In the genomic region with DNA sequence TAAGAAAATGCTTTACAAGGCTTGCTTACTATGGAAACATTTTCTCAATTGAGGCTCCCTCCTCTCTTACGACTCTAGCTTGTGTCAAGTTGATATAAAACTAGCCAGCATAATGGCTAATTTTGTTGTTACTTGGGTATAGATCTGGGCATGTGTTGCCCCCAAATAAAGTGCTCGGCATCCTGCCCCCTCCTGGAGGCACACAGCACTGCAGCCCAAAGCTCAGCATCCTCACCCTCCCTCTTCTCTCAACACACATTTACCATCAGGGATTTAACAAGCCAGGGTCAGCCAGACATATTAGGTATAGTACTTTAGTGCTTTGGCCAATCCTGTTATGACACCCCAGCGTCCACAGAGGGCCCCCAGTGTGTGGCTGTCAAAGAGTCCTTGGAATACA, we compare ENCODE assay signal across 10 mouse cellular contexts. TPM values are rescaled to one million over a fixed set of nuclear protein-coding genes. Genes with fewer than 3 reads are reported as not detected.
A peak's percentile ranks its signal among the peaks of the same experiment; 100 is the strongest.
DNase-seq lines count a peak whose midpoint lies in the region; ATAC-seq and TF ChIP-seq lines count a peak whose summit lies in the region.
"Had no signal": no experiment of that assay in that cellular context is flagged by ENCODE, and none has a peak within 500 bp of the region (broad histone marks: within the 10 kb centered on the region; RNA-seq: fewer than 3 reads in every experiment).

No protein-coding gene starts in this region.

- TF ChIP-seq CTCF in Patski (IDR thresholded peaks at IDR 0.05): peak; percentile 68

- no peaks in the 10 kb centered on the region for H3K27me3 ChIP-seq in embryonic facial prominence, embryonic 11.5 days (ENCODE audit: control insufficient read depth, insufficient read depth, low read length)
- peaks cover 36% of the 10 kb centered on the region for H3K27me3 ChIP-seq in embryonic facial prominence, embryonic 10.5 days (replicated peaks; ENCODE audit: low read depth, poor library complexity, severe bottlenecking)
- H3K27me3 ChIP-seq in liver, embryonic 11.5 days (replicated peaks; ENCODE audit: control insufficient read depth, insufficient read depth, low read length): peaks cover 23% of the 10 kb centered on the region
- no peaks in the 10 kb centered on the region for H3K27me3 ChIP-seq in Patski
- peaks cover 7% of the 10 kb centered on the region; the same call in 1 of the 2 replicates for H3K27me3 ChIP-seq in midbrain, embryonic 15.5 days (replicated peaks)

- H3K9ac ChIP-seq in embryonic facial prominence, embryonic 11.5 days (replicated peaks; ENCODE audit: low read length): no peak overlapping the region
- H3K9ac ChIP-seq in liver, embryonic 11.5 days (ENCODE audit: low read depth, low read length): no peak overlapping the region
- no peak overlapping the region for H3K9ac ChIP-seq in midbrain, embryonic 15.5 days

- no peaks in the 10 kb centered on the region for H3K36me3 ChIP-seq in embryonic facial prominence, embryonic 11.5 days (replicated peaks; ENCODE audit: control insufficient read depth, insufficient read depth, low read depth, low read length)
- H3K36me3 ChIP-seq in embryonic facial prominence, embryonic 10.5 days (replicated peaks): peaks cover 31% of the 10 kb centered on the region
- H3K36me3 ChIP-seq in liver, embryonic 11.5 days (ENCODE audit: control insufficient read depth, insufficient read depth, low read length): 0 out of 2 replicates have a peak, but pooled peaks cover 2% of the 10 kb centered on the region
- H3K36me3 ChIP-seq in midbrain, embryonic 15.5 days (replicated peaks): peaks cover 16% of the 10 kb centered on the region

- H3K4me1 ChIP-seq in embryonic facial prominence, embryonic 11.5 days (ENCODE audit: control insufficient read depth, insufficient read depth, low read length): no peaks in the 10 kb centered on the region
- H3K4me1 ChIP-seq in embryonic facial prominence, embryonic 10.5 days: peaks cover 20% of the 10 kb centered on the region
- H3K4me1 ChIP-seq in liver, embryonic 11.5 days (replicated peaks; ENCODE audit: control insufficient read depth, insufficient read depth, low read length): no peaks in the 10 kb centered on the region; the same call in 1 of the 2 replicates
- peaks cover 7% of the 10 kb centered on the region; the same call in 1 of the 2 replicates for H3K4me1 ChIP-seq in midbrain, embryonic 15.5 days

- in situ Hi-C loops in Patski (cut with MboI; ENCODE audit: low pct_unique_long_range_greater_than_20kb): no loop called here

- POLR2A ChIA-PET in Patski (lab: Charles Lee): no interaction called here

- no peak overlapping the region for H3K4me2 ChIP-seq in embryonic facial prominence, embryonic 11.5 days (ENCODE audit: low read depth, low read length)
- no peak overlapping the region for H3K4me2 ChIP-seq in liver, embryonic 11.5 days
- no peak overlapping the region for H3K4me2 ChIP-seq in midbrain, embryonic 15.5 days

- no peak overlapping the region for H3K4me3 ChIP-seq in embryonic facial prominence, embryonic 11.5 days (ENCODE audit: low read depth, low read length)
- H3K4me3 ChIP-seq in embryonic facial prominence, embryonic 10.5 days: no peak overlapping the region
- H3K4me3 ChIP-seq in liver, embryonic 11.5 days (ENCODE audit: low read depth, low read length): no peak overlapping the region
- no peak overlapping the region for H3K4me3 ChIP-seq in midbrain, embryonic 15.5 days

- 40% methylated on average over 3 of the region's 3 CpGs for WGBS in embryonic facial prominence, embryonic 11.5 days
- 45% methylated on average over 3 of the region's 3 CpGs for WGBS in embryonic facial prominence, embryonic 10.5 days
- 46% methylated on average over 3 of the region's 3 CpGs for WGBS in liver, embryonic 11.5 days
- WGBS in midbrain, embryonic 15.5 days: 53% methylated on average over 3 of the region's 3 CpGs

- H3K27ac ChIP-seq in embryonic facial prominence, embryonic 11.5 days (replicated peaks; ENCODE audit: low read depth, low read length): no peak overlapping the region
- H3K27ac ChIP-seq in embryonic facial prominence, embryonic 10.5 days (replicated peaks): no peak overlapping the region
- no peak overlapping the region for H3K27ac ChIP-seq in liver, embryonic 11.5 days (ENCODE audit: low read depth, low read length)
- H3K27ac ChIP-seq in midbrain, embryonic 15.5 days: no peak overlapping the region

- no peak for ATAC-seq in embryonic facial prominence, embryonic 11.5 days (replicated peaks; ENCODE audit: insufficient number of reproducible peaks, low FRiP score, low TSS enrichment, low read depth)
- ATAC-seq in liver, embryonic 11.5 days (replicated peaks; ENCODE audit: low FRiP score): 0 out of 2 replicates have a peak, but pooled peaks have one; percentile 5
- no peak for ATAC-seq in Patski
- peak; percentile 34; the same call in 1 of the 2 replicates for ATAC-seq in neutrophil, adult 5-6 weeks (ENCODE audit: extremely low read depth, insufficient number of reproducible peaks, low FRiP score, poor library complexity, severe bottlenecking)
- ATAC-seq in midbrain, embryonic 15.5 days (replicated peaks): no peak

- peak; percentile 12 for DNase-seq in embryonic facial prominence, embryonic 11.5 days (ENCODE audit: low spot score)
- DNase-seq in embryonic facial prominence, embryonic 10.5 days (ENCODE audit: low spot score): no peak
- DNase-seq in liver, embryonic 11.5 days (ENCODE audit: low spot score): no peak
- DNase-seq in liver: no peak
- no peak for DNase-seq in Patski (ENCODE audit: low read depth, low spot score)
- no peak for DNase-seq in urinary bladder, adult 18-20 months (ENCODE audit: low spot score in 2 of 2)

- CTCF ChIA-PET in Patski (lab: Charles Lee): interaction anchor here (0.8 to 1.0 kb wide), 2 partner anchors 12 to 203 kb away, joined by 3 to 4 read pairs; no protein-coding TSS in a partner anchor

- no peaks in the 10 kb centered on the region for H3K9me3 ChIP-seq in embryonic facial prominence, embryonic 11.5 days (replicated peaks; ENCODE audit: control insufficient read depth, low read length)
- H3K9me3 ChIP-seq in embryonic facial prominence, embryonic 10.5 days: no peaks in the 10 kb centered on the region
- H3K9me3 ChIP-seq in liver, embryonic 11.5 days (ENCODE audit: control insufficient read depth, low read length): no peaks in the 10 kb centered on the region
- no peaks in the 10 kb centered on the region for H3K9me3 ChIP-seq in midbrain, embryonic 15.5 days

RNA-seq across cellular contexts. Expression of a gene that starts 17.2 kb away (rescaled TPM):
- polyA plus RNA-seq in embryonic facial prominence, embryonic 11.5 days (2014; fragmentation: Nextera tagmentation; extraction: Ambion mirVana): 6.0 and 10.1 TPM in 2 replicates
- 5.1 and 6.0 TPM in 2 replicates for polyA plus RNA-seq in embryonic facial prominence, embryonic 10.5 days (2016; fragmentation: Nextera tagmentation; extraction: Ambion mirVana)
- polyA plus RNA-seq in liver, embryonic 11.5 days (2014; fragmentation: Nextera tagmentation; extraction: Ambion mirVana): 1.9 and 2.9 TPM in 2 replicates
- 0.05 TPM for polyA plus RNA-seq in Patski (2021)
- 0.61 TPM in 1 of 2 replicates, not detected in the other for total RNA-seq in neutrophil, adult 5-6 weeks (2017)
- 18.2 and 19.4 TPM in 2 replicates for polyA plus RNA-seq in midbrain, embryonic 15.5 days (2015; fragmentation: Nextera tagmentation; extraction: Ambion mirVana)
- total RNA-seq: heart, postnatal 25 days had no signal

RNA-seq across cellular contexts. Expression of a gene that starts 39.3 kb away (rescaled TPM):
- polyA plus RNA-seq in embryonic facial prominence, embryonic 11.5 days (2014; fragmentation: Nextera tagmentation; extraction: Ambion mirVana): 15.5 and 17.2 TPM in 2 replicates
- polyA plus RNA-seq in embryonic facial prominence, embryonic 10.5 days (2016; fragmentation: Nextera tagmentation; extraction: Ambion mirVana): 14.0 and 14.3 TPM in 2 replicates
- 38.8 and 42.3 TPM in 2 replicates for polyA plus RNA-seq in liver, embryonic 11.5 days (2014; fragmentation: Nextera tagmentation; extraction: Ambion mirVana)
- polyA plus RNA-seq in Patski (2021): 27.3 TPM
- total RNA-seq in neutrophil, adult 5-6 weeks (2017): 209 and 239 TPM in 2 replicates
- 45.1 and 46.6 TPM in 2 replicates for polyA plus RNA-seq in midbrain, embryonic 15.5 days (2015; fragmentation: Nextera tagmentation; extraction: Ambion mirVana)

RNA-seq across cellular contexts. Expression of a gene that starts 41.7 kb away (rescaled TPM):
- 25.8 and 26.0 TPM in 2 replicates for polyA plus RNA-seq in embryonic facial prominence, embryonic 11.5 days (2014; fragmentation: Nextera tagmentation; extraction: Ambion mirVana)
- polyA plus RNA-seq in embryonic facial prominence, embryonic 10.5 days (2016; fragmentation: Nextera tagmentation; extraction: Ambion mirVana): 26.8 and 31.0 TPM in 2 replicates
- polyA plus RNA-seq in liver, embryonic 11.5 days (2014; fragmentation: Nextera tagmentation; extraction: Ambion mirVana): 30.0 and 35.5 TPM in 2 replicates
- polyA plus RNA-seq in Patski (2021): 64.1 TPM
- 25.0 and 25.9 TPM in 2 replicates for total RNA-seq in neutrophil, adult 5-6 weeks (2017)
- 22.2 and 22.5 TPM in 2 replicates for polyA plus RNA-seq in midbrain, embryonic 15.5 days (2015; fragmentation: Nextera tagmentation; extraction: Ambion mirVana)

RNA-seq across cellular contexts. Expression of a gene that starts 52.7 kb away (rescaled TPM):
- not detected in 2 replicates for polyA plus RNA-seq in embryonic facial prominence, embryonic 11.5 days (2014; fragmentation: Nextera tagmentation; extraction: Ambion mirVana)
- polyA plus RNA-seq in embryonic facial prominence, embryonic 10.5 days (2016; fragmentation: Nextera tagmentation; extraction: Ambion mirVana): not detected in 2 replicates
- not detected in 2 replicates for polyA plus RNA-seq in liver, embryonic 11.5 days (2014; fragmentation: Nextera tagmentation; extraction: Ambion mirVana)
- not detected for polyA plus RNA-seq in Patski (2021)
- total RNA-seq in neutrophil, adult 5-6 weeks (2017): not detected in 2 replicates
- polyA plus RNA-seq in midbrain, embryonic 15.5 days (2015; fragmentation: Nextera tagmentation; extraction: Ambion mirVana): 0.25 TPM in 1 of 2 replicates, not detected in the other
- total RNA-seq: heart, postnatal 25 days; left cerebral cortex, postnatal 25 days had no signal

Comparison
In these comparisons a context has a peak if more than half of its experiments do, and no peak if none do; other contexts are left out.
1. ATAC-seq: peak in liver, embryonic 11.5 days (single experiment) and neutrophil, adult 5-6 weeks (single experiment); none in embryonic facial prominence, embryonic 11.5 days (single experiment), Patski (single experiment) and midbrain, embryonic 15.5 days (single experiment).